Mouse (Mus musculus) 3T3-L1 (cell line): ENCODE data around the gene Fam169a.

Source experiments
- DNase-seq: peaks from one replicate; pipeline ENCODE4 v3.0.0-alpha.2; 2015; ENCODE audit warnings: low read depth, low spot score

Fam169a gene

GRCm38 (mm10) chr13:97180113-97180828 lies 113.2 kb downstream of the Fam169a start:
- no peak for DNase-seq
